Mouse (Mus musculus) heart, postnatal 4 days (tissue): ENCODE measurements around the gene Gm37419. TPM values are rescaled to one million over a fixed set of nuclear protein-coding genes. Genes with fewer than 3 reads are reported as not detected.

Experiments used
- DNase-seq: peaks from one replicate; pipeline ENCODE4 v3.0.0; 2021
- total RNA-seq, 2 experiments: library from RNA; stranded (reverse); gene quantifications; 2 replicates each; pipeline ENCODE4 v1.2.3; 2021

Gm37419 gene
- total RNA-seq, 2 experiments from 2014 or later, result not detected

DNA sequence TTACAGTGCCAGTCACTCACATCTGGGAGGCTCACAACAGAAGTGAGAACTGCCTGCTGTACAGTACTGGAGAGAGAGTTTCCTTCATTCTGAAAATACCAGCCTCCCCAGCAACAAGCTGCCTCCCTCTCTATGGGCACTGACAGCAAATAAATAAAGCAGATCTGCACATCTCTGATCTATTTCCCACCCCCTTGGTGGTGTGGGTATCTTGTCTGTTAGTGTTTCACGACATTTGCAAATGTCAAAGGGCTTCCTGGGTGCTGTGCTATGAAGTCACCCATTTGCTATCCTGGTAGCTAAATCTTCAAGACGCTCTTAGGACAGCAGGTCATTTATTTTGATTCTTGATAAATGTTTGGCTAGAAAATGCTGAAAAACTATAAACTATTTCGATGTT is 8.9 kb downstream of the Gm37419 start:
- no peak for DNase-seq

GRCm38 (mm10) chr16:23997912-23998311 is 9.6 kb downstream of the Gm37419 start:
- DNase-seq, result no peak

GRCm38 (mm10) chr16:24005928-24006327 is 17.6 kb downstream of the Gm37419 start:
- DNase-seq, result no peak

DNA sequence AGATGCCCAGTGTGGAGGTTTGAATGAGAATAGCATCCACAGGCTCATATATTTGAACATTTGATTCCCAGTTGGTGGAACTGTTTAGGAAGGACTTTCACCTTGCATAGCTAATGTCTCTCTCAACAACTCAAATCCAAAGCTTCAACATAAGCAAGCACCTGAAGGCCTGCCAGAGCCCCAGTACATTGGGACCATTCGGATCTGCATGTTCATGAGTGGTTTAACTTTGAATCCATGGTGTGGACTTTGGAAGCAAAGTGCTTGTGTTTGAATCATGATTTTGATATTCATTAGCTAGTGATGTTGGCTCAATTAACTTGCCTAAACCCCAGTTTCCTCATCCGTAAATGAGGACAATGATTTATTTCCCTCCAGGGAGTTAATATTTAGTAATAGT is 21.6 kb downstream of the Gm37419 start:
- no peak for DNase-seq

- no peak for DNase-seq
These were observed 23.0 kb downstream of the Gm37419 start for GRCm38 (mm10) chr16:24011306-24011705.

GRCm38 (mm10) chr16:24012066-24012465 is 23.8 kb downstream of the Gm37419 start:
- no peak for DNase-seq

- no peak for DNase-seq
These were observed 26.1 kb downstream of the Gm37419 start for GRCm38 (mm10) chr16:24014378-24014777.

DNA sequence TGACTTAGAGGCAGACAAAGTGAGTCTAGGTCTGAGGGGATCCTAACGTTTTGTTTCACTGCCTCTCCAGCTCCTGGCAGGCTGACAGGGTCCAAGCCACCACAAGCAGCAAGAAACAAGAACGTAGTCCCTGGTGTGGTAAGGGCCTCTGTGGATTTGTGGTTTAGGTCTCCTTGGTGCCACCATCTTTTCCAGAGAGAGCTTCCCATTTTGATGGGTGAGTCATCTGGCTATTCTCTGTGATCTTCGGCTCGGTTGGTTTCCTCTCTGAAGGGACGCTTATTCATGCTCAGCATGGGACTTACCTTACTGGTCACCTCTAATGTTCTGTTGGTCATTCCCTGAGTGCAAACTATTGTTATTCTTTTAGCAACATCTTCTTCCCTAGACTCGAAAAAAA is 28.0 kb downstream of the Gm37419 start:
- DNase-seq, result no peak

DNA sequence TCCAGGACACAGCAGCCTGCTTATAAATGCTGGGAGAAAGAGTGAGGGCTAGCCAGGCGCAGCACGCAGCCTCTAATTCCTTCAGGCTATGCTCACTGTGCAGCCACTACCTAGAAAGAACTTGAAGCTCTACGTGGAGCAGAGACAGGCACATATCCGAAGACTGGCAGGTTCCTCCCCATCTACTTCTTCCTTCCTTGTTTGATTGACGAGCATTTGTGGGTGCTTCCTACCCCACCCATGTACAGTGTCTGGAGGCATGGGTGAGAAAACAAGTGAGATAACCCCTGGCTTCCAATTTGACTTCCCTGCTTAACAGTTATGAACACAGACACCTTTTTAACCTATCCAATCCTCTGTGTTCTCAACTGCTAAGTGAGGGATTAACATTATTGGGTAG is 28.5 kb downstream of the Gm37419 start:
- DNase-seq, result no peak

DNA sequence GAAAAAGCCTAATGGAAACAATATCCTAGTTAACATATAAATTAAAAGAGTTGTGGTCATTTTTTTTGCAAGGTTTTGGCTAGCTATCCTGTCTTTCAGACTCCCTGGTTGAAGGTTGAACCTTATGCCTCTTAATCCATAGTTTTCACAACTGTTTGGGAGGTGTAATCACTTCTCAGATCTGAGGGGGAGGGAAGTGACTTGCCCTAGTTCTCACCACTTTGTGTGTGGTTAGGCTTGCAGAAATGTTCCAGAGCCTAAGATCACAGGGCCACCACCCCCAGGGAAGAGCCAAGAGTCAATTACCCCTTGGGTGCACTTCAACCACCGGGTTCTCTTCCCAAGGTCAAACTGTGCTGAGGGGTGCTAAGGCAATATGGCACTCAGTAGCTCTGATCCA is 33.4 kb downstream of the Gm37419 start:
- no peak for DNase-seq

DNA sequence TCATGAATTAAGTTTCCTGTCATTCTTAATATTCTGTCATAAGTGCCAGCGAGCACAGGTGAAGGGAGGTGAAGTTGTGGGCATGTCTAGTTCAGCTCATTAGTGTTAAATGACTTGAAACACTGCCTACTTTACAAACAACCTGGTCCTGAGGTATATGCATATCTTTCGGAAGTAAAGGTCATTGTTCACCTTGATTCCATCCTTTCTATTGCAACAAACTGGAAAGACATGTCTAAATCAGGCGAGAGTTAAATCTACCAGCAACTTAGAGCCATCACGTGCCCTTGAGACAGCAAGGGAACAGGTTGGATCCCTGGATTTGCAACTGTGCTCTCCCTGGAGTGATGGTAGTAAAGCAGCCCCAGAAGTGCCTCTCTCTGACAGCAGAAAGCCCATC is 34.3 kb downstream of the Gm37419 start:
- no peak for DNase-seq

DNA sequence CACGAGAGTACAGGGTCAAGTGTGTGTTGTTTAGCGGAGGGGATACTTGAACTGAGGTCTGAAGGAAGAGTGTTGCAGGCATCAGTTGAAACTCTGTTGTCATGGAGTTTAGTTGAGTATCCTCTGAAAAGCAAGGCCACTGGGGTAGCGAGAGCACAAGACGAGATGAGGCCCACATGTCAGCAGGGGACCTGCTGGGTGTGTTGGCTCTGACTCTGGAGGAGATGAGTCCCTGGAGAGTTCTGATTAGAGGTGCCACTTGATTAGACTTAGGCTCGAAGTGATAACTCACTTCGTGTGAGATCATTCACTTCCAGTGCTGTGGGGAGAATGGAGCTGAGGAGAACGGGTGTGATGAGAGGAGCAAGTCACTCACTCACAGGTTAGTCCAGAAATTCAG is 37.2 kb downstream of the Gm37419 start:
- no peak for DNase-seq

DNA sequence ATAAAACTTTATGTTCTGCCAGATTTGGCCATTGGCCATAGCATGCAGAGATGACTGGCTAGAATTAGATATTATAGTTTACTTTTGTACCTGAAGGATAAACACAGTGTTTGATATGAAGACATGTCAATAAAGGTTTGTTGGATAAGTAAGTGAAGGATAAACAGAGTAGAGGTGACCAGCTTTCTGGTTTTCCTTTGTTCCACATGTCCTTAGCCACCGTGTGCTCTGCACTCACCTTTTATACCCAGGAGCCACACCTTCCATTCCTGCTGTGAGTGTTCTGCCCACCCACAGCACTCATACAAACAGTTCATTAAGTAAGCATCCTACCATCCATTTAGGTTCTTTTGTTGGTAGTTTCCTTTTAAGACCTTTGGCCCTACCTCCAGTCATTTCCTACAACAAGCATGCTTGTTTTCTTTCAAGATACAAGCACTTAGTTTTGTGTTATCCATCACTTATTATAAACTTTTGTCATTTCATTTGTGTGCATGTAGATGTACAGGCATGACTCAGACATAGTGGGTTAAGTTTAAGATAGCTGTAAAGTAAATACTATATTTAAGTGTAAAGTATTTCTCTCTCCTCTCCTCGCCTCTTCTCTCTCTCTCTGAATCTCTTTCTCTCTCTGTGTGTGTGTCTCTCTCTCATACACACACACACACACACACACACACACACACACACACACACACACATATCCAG is 41.8 kb downstream of the Gm37419 start:
- DNase-seq, result no peak

DNA sequence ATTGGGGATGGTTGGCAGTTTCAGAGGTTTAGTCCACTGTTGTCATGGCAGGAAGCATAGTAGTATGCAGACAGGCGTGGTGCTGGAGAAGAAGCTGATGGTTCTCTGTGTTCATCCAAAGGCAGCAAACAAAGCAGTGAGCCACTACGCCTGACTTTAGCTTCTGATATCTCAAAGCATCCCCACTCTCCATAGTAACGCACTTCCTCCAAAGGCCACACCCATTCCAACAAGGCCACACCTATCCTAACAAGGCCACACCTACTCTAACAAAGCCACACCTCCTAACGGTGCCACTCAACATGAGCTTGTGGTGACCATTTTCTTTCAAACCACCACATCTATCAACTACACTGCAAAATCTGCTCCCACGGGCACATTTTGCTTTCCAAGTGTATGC is 45.0 kb downstream of the Gm37419 start:
- no peak for DNase-seq

GRCm38 (mm10) chr16:24034450-24034849 is 46.2 kb downstream of the Gm37419 start:
- DNase-seq, result no peak

- no peak for DNase-seq
These were observed 47.5 kb downstream of the Gm37419 start for GRCm38 (mm10) chr16:24035767-24036166.

GRCm38 (mm10) chr16:24036398-24036797 is 48.1 kb downstream of the Gm37419 start:
- no peak for DNase-seq

Other genes with a start within 250 kb of the Gm37419 start
- not detected for gene Sst, start 97.5 kb upstream of the Gm37419 start, total RNA-seq
- not detected for gene Rtp2, start 56.1 kb upstream of the Gm37419 start, total RNA-seq
- 1 to 10 TPM; 1.5 TPM for gene Bcl6, start 370 bp downstream of the Gm37419 start, total RNA-seq